Mouse (Mus musculus) bone marrow, adult 2 months (tissue): ENCODE data around the gene 4930535I16Rik.

Experiments
- CTCF ChIP-seq: fragments of 200-500 bp; IDR thresholded peaks from 2 replicates; pipeline ENCODE4 v1.5.1; 2011; ENCODE audit warnings: low read length, control low read depth; ENCODE audit not compliant: control insufficient read depth, insufficient read depth
- POLR2A ChIP-seq: fragments of 200-500 bp; IDR thresholded peaks from 2 replicates; pipeline ENCODE4 v1.6.1; 2011; ENCODE audit warnings: low read depth, mild to moderate bottlenecking, control low read depth, low read length, borderline replicate concordance; ENCODE audit not compliant: control insufficient read depth

GRCm38 (mm10) chr4:123893726-123894125, 24.1 kb downstream of the 4930535I16Rik start:
- TF ChIP-seq POLR2A = no peak
- no peak for TF ChIP-seq CTCF
